In genomic region chr4:95680756-95681449, GRCm38 (mm10) we compare ENCODE assay signal across 31 mouse cellular contexts.
DNase-seq lines count a peak whose midpoint lies in the region; ATAC-seq and TF ChIP-seq lines count a peak whose summit lies in the region.
"Had no signal": no experiment of that assay in that cellular context is flagged by ENCODE, and none has a peak within 500 bp of the region (broad histone marks: within the 10 kb centered on the region; RNA-seq: fewer than 3 reads in every experiment).

No protein-coding gene starts in this region.

- no peaks in the 10 kb centered on the region for H3K36me3 ChIP-seq in CH12.LX (replicated peaks in 1 of 2; ENCODE audit: control insufficient read depth in 1 of 2, insufficient read depth in 1 of 2, low read length in 1 of 2)
- H3K36me3 ChIP-seq: embryonic facial prominence, embryonic 10.5 days; embryonic facial prominence, embryonic 13.5 days; forebrain, embryonic 12.5 days; forebrain, embryonic 15.5 days; G1E; heart, embryonic 12.5 days; heart, embryonic 15.5 days; hindbrain, embryonic 10.5 days; hindbrain, embryonic 13.5 days; intestine, embryonic 15.5 days had no signal

- H3K27me3 ChIP-seq in CH12.LX (replicated peaks) = no peaks in the 10 kb centered on the region
- H3K27me3 ChIP-seq: embryonic facial prominence, embryonic 13.5 days; forebrain, embryonic 12.5 days; forebrain, embryonic 15.5 days; heart, embryonic 12.5 days; heart, embryonic 15.5 days; hindbrain, embryonic 13.5 days; intestine, embryonic 15.5 days had no signal

- no peaks in the 10 kb centered on the region for H3K79me2 ChIP-seq in CH12.LX (replicated peaks; ENCODE audit: control insufficient read depth, extremely low read depth, insufficient read depth, poor library complexity, severe bottlenecking)

- TF ChIP-seq EP300 in CH12.LX (IDR thresholded peaks at IDR 0.05; ENCODE audit: low read length) = peak; percentile 85

- TF ChIP-seq POLR2A in CH12.LX (IDR thresholded peaks at IDR 0.05; ENCODE audit: low read depth, low read length) = no peak

- no peaks in the 10 kb centered on the region for H3K9me3 ChIP-seq in CH12.LX (replicated peaks; ENCODE audit: low read length)
- H3K9me3 ChIP-seq: embryonic facial prominence, embryonic 10.5 days; embryonic facial prominence, embryonic 13.5 days; forebrain, embryonic 12.5 days; forebrain, embryonic 15.5 days; G1E; heart, embryonic 12.5 days; heart, embryonic 15.5 days; hindbrain, embryonic 10.5 days; hindbrain, embryonic 13.5 days; intestine, embryonic 15.5 days had no signal

- H3K9ac ChIP-seq in CH12.LX (ENCODE audit: insufficient read depth, low read depth) = no peak overlapping the region
- H3K9ac ChIP-seq: embryonic facial prominence, embryonic 13.5 days; forebrain, embryonic 12.5 days; forebrain, embryonic 15.5 days; heart, embryonic 12.5 days; heart, embryonic 15.5 days; hindbrain, embryonic 13.5 days; intestine, embryonic 15.5 days had no signal

- TF ChIP-seq CTCF in CH12.LX (conservative IDR thresholded peaks at IDR 0.05 in 1 of 2, IDR thresholded peaks at IDR 0.05 in 1 of 2; ENCODE audit: low read depth in 2 of 2, low read length in 2 of 2) = no peak

- no peak overlapping the region for H3K4me3 ChIP-seq in CH12.LX (replicated peaks in 1 of 3; ENCODE audit: low read depth in 2 of 3, low read length in 2 of 3, poor library complexity in 1 of 3)
- H3K4me3 ChIP-seq: embryonic facial prominence, embryonic 10.5 days; embryonic facial prominence, embryonic 13.5 days; erythroblast, embryonic 14.5 days; forebrain, embryonic 12.5 days; forebrain, embryonic 15.5 days; gastrocnemius, adult 2 months; heart, embryonic 12.5 days; heart, embryonic 15.5 days; hindbrain, embryonic 10.5 days; hindbrain, embryonic 13.5 days; intestine, embryonic 15.5 days had no signal

- TF ChIP-seq RAD21 in CH12.LX (IDR thresholded peaks at IDR 0.05; ENCODE audit: low read depth, low read length) = no peak

- DNase-seq in CH12.LX (ENCODE audit: extremely low read depth) = peak; percentile 59
- DNase-seq in NIH3T3 (ENCODE audit: low read depth) = peak; percentile 33
- peak; percentile 43 for DNase-seq in brain, adult 2 months (ENCODE audit: low read depth, low spot score)
- DNase-seq in layer of hippocampus, adult 18-20 months (ENCODE audit: low spot score in 2 of 2) = no peak
- no peak for DNase-seq in left cerebral cortex, adult 18-20 months (ENCODE audit: low spot score in 2 of 2)
- DNase-seq: adrenal gland, adult 2 months; adrenal gland, postnatal 14 days; cerebellum, adult 11 months; cerebellum, adult 8-10 months; cerebellum, postnatal 10 days; cerebellum, postnatal 36 days; embryo, embryonic 11 days; gastrocnemius, adult 2 months; gastrocnemius, postnatal 14 days; heart, adult 18-20 months; heart, postnatal 10 days; heart, postnatal 36 days; kidney, adult 18-20 months had no signal

- peaks cover 26 to 66% of the 10 kb centered on the region in 2 experiments for H3K4me1 ChIP-seq in CH12.LX (ENCODE audit: control insufficient read depth in 1 of 2, insufficient read depth in 2 of 2)
- H3K4me1 ChIP-seq: intestine, embryonic 15.5 days had no signal

- no peak for ATAC-seq in granulocyte monocyte progenitor cell, adult 5-6 weeks (replicated peaks; ENCODE audit: poor library complexity, severe bottlenecking)
- ATAC-seq: forebrain, embryonic 15.5 days; hindbrain, embryonic 16.5 days; intestine, embryonic 15.5 days had no signal

- in situ Hi-C loops in CH12.LX (cut with MboI; ENCODE audit: low pct_ligation_motif_present, low pct_unique_long_range_greater_than_20kb, low sequenced_read_pairs) = no loop called here

- H3K4me2 ChIP-seq in CH12.LX (ENCODE audit: insufficient read depth, low read depth, poor library complexity, severe bottlenecking) = peak overlapping the region; percentile 6; the same call in 1 of the 2 replicates
- H3K4me2 ChIP-seq: embryonic facial prominence, embryonic 13.5 days; forebrain, embryonic 12.5 days; forebrain, embryonic 15.5 days; heart, embryonic 12.5 days; heart, embryonic 15.5 days; hindbrain, embryonic 13.5 days; intestine, embryonic 15.5 days had no signal

- H3K27ac ChIP-seq in CH12.LX (ENCODE audit: insufficient read depth, low read depth) = no peak overlapping the region
- H3K27ac ChIP-seq: embryonic facial prominence, embryonic 10.5 days; embryonic facial prominence, embryonic 13.5 days; forebrain, embryonic 12.5 days; forebrain, embryonic 15.5 days; gastrocnemius, adult 2 months; heart, embryonic 15.5 days; hindbrain, embryonic 10.5 days; hindbrain, embryonic 13.5 days; intestine, embryonic 15.5 days had no signal

- dilution Hi-C loops in CH12.LX (cut with MboI; ENCODE audit: extremely low pct_ligation_motif_present, extremely low pct_unique_long_range_greater_than_20kb, low sequenced_read_pairs) = no loop called here

TF ChIP-seq in CH12.LX, 34 proteins besides CTCF, POLR2A, EP300 and RAD21:
- TF ChIP-seq MAFK (IDR thresholded peaks at IDR 0.05; ENCODE audit: insufficient replicate concordance, low read length) (0 out of 2 replicates have a peak, but pooled peaks have one; percentile 25), POLR2AphosphoS2 (IDR thresholded peaks at IDR 0.05; ENCODE audit: low read depth, low read length) (no peak), USF1 (IDR thresholded peaks at IDR 0.05; ENCODE audit: low read depth, low read length) (no peak), ZMIZ1 (IDR thresholded peaks at IDR 0.05; ENCODE audit: low read depth, low read length) (no peak), TBP (conservative IDR thresholded peaks at IDR 0.05; ENCODE audit: low read depth, low read length) (no peak), NRF1 (IDR thresholded peaks at IDR 0.05; ENCODE audit: low read depth, low read length) (no peak), ETS1 (conservative IDR thresholded peaks at IDR 0.05; ENCODE audit: low read depth, low read length) (no peak), GABPA (IDR thresholded peaks at IDR 0.05; ENCODE audit: insufficient replicate concordance, low read depth, low read length) (no peak), JUN (IDR thresholded peaks at IDR 0.05; ENCODE audit: insufficient read depth, low read depth, low read length) (peak; percentile 44; the same call in 1 of the 2 replicates), E2F4 (IDR thresholded peaks at IDR 0.05; ENCODE audit: insufficient replicate concordance, low read depth, low read length) (no peak), JUND (conservative IDR thresholded peaks at IDR 0.05; ENCODE audit: low read depth, low read length) (peak; percentile 63), MYC (IDR thresholded peaks at IDR 0.05; ENCODE audit: low read depth, low read length) (no peak), ELF1 (IDR thresholded peaks at IDR 0.05; ENCODE audit: low read depth, low read length) (no peak), RCOR1 (conservative IDR thresholded peaks at IDR 0.05; ENCODE audit: low read depth, low read length) (no peak), BHLHE40 (IDR thresholded peaks at IDR 0.05; ENCODE audit: low read depth, low read length) (no peak), NELFE (IDR thresholded peaks at IDR 0.05; ENCODE audit: low read depth, low read length) (no peak), USF2 (conservative IDR thresholded peaks at IDR 0.05; ENCODE audit: low read depth, low read length) (no peak), ZNF384 (IDR thresholded peaks at IDR 0.05; ENCODE audit: low read depth, low read length) (peak; percentile 63; the same call in 1 of the 2 replicates), TCF12 (IDR thresholded peaks at IDR 0.05; ENCODE audit: low read depth, low read length) (no peak), IRF4 (IDR thresholded peaks at IDR 0.05; ENCODE audit: low read depth, low read length) (peak; percentile 44; the same call in 1 of the 2 replicates), UBTF (IDR thresholded peaks at IDR 0.05; ENCODE audit: low read depth, low read length) (no peak), CHD2 (IDR thresholded peaks at IDR 0.05; ENCODE audit: low read length) (no peak)

Comparison
In these comparisons a context has a peak if more than half of its experiments do, and no peak if none do; other contexts are left out.
1. DNase-seq: peak in CH12.LX (single experiment), NIH3T3 (single experiment) and brain, adult 2 months (single experiment); none in layer of hippocampus, adult 18-20 months (0 of 2) and left cerebral cortex, adult 18-20 months (0 of 2).